10 mouse cellular contexts compared by ENCODE assay signal in genomic region chr5:122514127-122514521, GRCm38 (mm10). TPM values are rescaled to one million over a fixed set of nuclear protein-coding genes. Genes with fewer than 3 reads are reported as not detected.
DNase-seq lines count a peak whose midpoint lies in the region; ATAC-seq and TF ChIP-seq lines count a peak whose summit lies in the region.
"Had no signal": no experiment of that assay in that cellular context is flagged by ENCODE, and none has a peak within 500 bp of the region (broad histone marks: within the 10 kb centered on the region; RNA-seq: fewer than 3 reads in every experiment).

No protein-coding gene starts in this region.

- no peak for TF ChIP-seq EP300 in liver, embryonic 14.5 days (IDR thresholded peaks at IDR 0.05; ENCODE audit: low read depth)

- H3K4me1 ChIP-seq in testis, adult 2 months (ENCODE audit: control insufficient read depth, insufficient read depth, low read length) = peaks cover 22% of the 10 kb centered on the region
- H3K4me1 ChIP-seq in liver, embryonic 14.5 days (replicated peaks; ENCODE audit: control insufficient read depth in 2 of 2, insufficient read depth in 2 of 2, low read length in 1 of 2) = peaks cover 3 to 4% of the 10 kb centered on the region in 2 experiments; a peak in 2 of 4 replicates

- H3K36me3 ChIP-seq in testis, adult 2 months (ENCODE audit: control insufficient read depth, insufficient read depth, low read length) = no peaks in the 10 kb centered on the region
- H3K36me3 ChIP-seq in liver, embryonic 14.5 days (replicated peaks; ENCODE audit: control insufficient read depth, insufficient read depth, low read depth) = no peaks in the 10 kb centered on the region

- no peaks in the 10 kb centered on the region for H3K27me3 ChIP-seq in testis, adult 2 months (ENCODE audit: control insufficient read depth, insufficient read depth, low read length)
- no peaks in the 10 kb centered on the region; the same call in 1 of the 2 replicates for H3K27me3 ChIP-seq in liver, embryonic 14.5 days (ENCODE audit: control insufficient read depth, insufficient read depth, low read length)

- peak overlapping the region; percentile 77 for H3K4me3 ChIP-seq in testis, adult 2 months (ENCODE audit: control insufficient read depth, low read depth, low read length)
- H3K4me3 ChIP-seq in liver, embryonic 14.5 days (ENCODE audit: insufficient read depth in 1 of 2, low read depth in 2 of 2, low read length in 2 of 2) = no peak overlapping the region

- no peak overlapping the region for H3K27ac ChIP-seq in testis, adult 2 months (ENCODE audit: control insufficient read depth, insufficient read depth, low read depth, low read length)
- H3K27ac ChIP-seq in liver, embryonic 14.5 days = no peak overlapping the region

- no peak for TF ChIP-seq CTCF in testis, adult 2 months (IDR thresholded peaks at IDR 0.05; ENCODE audit: control insufficient read depth, insufficient read depth, insufficient replicate concordance, low read depth, low read length)
- TF ChIP-seq CTCF in liver, embryonic 14.5 days (IDR thresholded peaks at IDR 0.05; ENCODE audit: low read depth) = no peak

- no peak overlapping the region for H3K9ac ChIP-seq in liver, embryonic 14.5 days (replicated peaks)

- no peak for ATAC-seq in liver, embryonic 14.5 days (ENCODE audit: insufficient read depth)

- no peaks in the 10 kb centered on the region for H3K9me3 ChIP-seq in liver, embryonic 14.5 days (ENCODE audit: control insufficient read depth, low read length)

- 19% methylated on average over 8 of the region's 8 CpGs for WGBS in liver, embryonic 14.5 days (ENCODE audit: insufficient replicate concordance)

- peak; percentile 91 for DNase-seq in heart, adult 11 months
- DNase-seq in heart, adult 8-10 months (ENCODE audit: low spot score) = no peak
- DNase-seq in testis, postnatal 10 days (ENCODE audit: low spot score) = no peak
- no peak for DNase-seq in liver, embryonic 14.5 days (ENCODE audit: low read depth in 3 of 3, low spot score in 3 of 3)
- no peak for DNase-seq in retina, embryonic 14.5 days (ENCODE audit: low spot score)
- no peak for DNase-seq in layer of hippocampus, adult 9-11 months
- no peak for DNase-seq in thymus, postnatal 0 days (ENCODE audit: low spot score)
- DNase-seq: cerebellum, adult 2 months; lung, postnatal 4 days had no signal

- peak overlapping the region; percentile 31; the same call in 1 of the 2 replicates for H3K4me2 ChIP-seq in liver, embryonic 14.5 days (ENCODE audit: low read depth)

- no peak for TF ChIP-seq POLR2A in testis, adult 2 months (IDR thresholded peaks at IDR 0.05; ENCODE audit: control insufficient read depth, low read depth, low read length)

RNA-seq across cellular contexts. Expression of gene Atp2a2, which starts 12.1 kb away (rescaled TPM):
- over 10,000 TPM; 11,934 to 13,904 (median 12,774) TPM for total RNA-seq in heart, adult 8-10 months (2022)
- polyA plus RNA-seq in testis, adult 2 months (2012; rRNA removed) = 49.8 and 55.9 TPM in 2 replicates
- polyA plus RNA-seq in liver, embryonic 14.5 days (2012; rRNA removed) = 18.9 and 25.9 TPM in 2 replicates
- polyA plus RNA-seq in liver, embryonic 14.5 days (2014; fragmentation: Nextera tagmentation; extraction: Ambion mirVana) = 12.8 and 13.1 TPM in 2 replicates
- 20.2 and 22.6 TPM in 2 replicates for polyA plus RNA-seq in thymus, postnatal 0 days (2015; fragmentation: Nextera tagmentation; extraction: Ambion mirVana)
